Mouse (Mus musculus): ENCODE measurements around the gene Arf1.

The Arf1 gene

GRCm38 (mm10) chr11:59192059-59192386 lies 36.0 kb downstream of the Arf1 start, which contains the start of gene Guk1:
Gene Guk1, minus strand, starts transcription at chr11:59192212.
- DNase-seq (ENCODE audit: low spot score in 2 of 2): no peak

- DNase-seq (ENCODE audit: low spot score in 2 of 2): peak; percentile 91 to 92
Observed at GRCm38 (mm10) chr11:59191231-59192058, 36.6 kb downstream of the Arf1 start.

- no peak for DNase-seq (ENCODE audit: low spot score in 2 of 2)
Observed at GRCm38 (mm10) chr11:59187706-59188105, 40.4 kb downstream of the Arf1 start.

DNA sequence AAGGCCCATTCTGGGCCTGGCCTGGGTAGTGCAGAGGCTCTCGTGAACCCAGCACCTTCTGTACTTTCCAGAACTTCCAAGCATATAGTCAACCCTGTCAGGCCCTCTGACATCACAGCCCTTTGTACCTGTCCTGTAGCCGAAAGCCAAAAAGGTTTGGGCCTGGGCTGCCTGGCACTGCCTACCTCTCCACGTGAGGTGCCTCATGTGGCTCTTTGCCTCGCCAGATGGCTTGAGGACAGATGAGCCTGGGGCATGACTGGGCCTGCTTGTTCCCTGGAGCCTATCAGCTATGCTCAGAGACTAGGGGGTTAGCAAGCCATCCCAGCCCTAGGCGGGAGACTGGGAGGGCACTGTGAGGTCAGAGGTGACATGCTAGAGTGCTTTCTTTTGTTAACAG lies 42.6 kb downstream of the Arf1 start:
- no peak for DNase-seq (ENCODE audit: low spot score in 2 of 2)

DNA sequence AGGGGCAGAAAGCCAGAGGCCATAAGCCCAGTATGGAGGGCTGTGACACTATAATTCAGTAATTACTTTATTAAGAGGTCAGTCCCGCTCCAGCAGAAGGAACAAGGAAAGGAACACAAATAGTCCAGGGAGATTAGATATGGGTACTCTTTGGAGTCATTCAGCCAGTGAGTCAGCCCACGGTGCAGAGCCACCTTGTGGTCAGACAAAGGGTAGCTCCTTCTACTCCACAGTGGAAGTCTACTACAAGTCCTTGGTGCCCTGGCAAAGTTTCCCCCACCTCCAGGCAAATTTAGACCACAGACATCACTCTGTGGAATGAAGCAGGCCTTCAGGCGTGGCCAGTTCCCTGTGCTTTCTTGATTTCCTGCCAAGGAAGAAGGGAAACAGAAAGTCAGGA lies 44.2 kb downstream of the Arf1 start:
- no peak for DNase-seq (ENCODE audit: low spot score in 2 of 2)

GRCm38 (mm10) chr11:59182864-59183331 lies 45.2 kb downstream of the Arf1 start, which contains the start of gene Gjc2:
Gene Gjc2, minus strand, starts transcription at chr11:59183213.
- no peak for DNase-seq (ENCODE audit: low spot score in 2 of 2)

DNA sequence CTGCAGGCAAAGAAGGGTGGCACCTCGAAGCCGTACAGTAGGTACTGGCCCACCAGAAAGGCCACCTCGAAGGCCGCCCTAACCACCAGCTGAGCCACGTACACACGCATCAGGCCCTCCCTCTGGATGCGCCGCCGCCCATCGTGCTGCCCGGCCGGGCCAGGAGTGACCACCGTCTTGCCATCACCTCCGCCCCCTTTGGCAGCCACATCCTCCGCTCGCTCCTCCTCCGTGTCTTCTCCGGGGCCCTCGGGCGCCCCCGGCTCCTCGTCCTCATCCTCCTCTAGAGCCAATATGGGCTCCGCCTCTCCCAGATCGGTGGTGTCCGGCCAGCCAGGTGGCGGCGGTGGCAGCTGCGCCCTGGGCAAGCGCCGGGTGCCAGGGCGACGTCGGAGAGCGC lies 51.1 kb downstream of the Arf1 start:
- no peak for DNase-seq (ENCODE audit: low spot score in 2 of 2)

GRCm38 (mm10) chr11:59176475-59176874 lies 51.6 kb downstream of the Arf1 start:
- no peak for DNase-seq (ENCODE audit: low spot score in 2 of 2)

DNA sequence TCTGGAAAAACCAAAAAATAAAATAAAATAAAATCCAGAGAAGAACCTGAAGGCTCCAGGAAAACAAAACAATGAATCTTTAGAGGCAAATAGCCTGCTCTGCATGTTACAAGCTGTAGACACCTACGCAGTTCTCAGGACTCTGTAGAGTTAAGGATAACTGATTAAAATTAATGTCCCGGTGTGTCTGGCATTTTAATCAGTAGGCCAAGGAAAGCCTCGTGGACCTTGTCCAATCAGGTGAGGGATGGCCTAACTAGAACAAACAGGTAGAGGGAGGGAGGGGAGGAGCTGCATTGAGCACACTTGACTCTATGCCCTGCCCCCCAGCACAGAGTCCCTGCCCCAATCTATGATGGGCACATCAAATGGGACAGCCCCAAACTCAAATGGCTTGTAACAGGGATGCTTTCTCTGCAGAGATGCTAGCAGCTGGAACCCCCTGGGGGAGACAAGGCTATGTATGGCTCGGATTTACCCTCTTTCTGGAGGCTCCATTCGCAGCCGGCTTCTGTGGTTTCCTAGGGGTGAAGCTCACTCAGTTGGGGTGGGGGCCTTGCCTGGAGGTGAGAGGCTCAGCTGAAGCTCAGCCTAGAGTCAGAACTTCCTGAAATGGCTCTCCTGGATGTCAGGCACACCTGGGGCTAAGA lies 53.8 kb downstream of the Arf1 start:
- no peak for DNase-seq (ENCODE audit: low spot score in 2 of 2)

- DNase-seq (ENCODE audit: low spot score in 2 of 2): no peak
Observed at GRCm38 (mm10) chr11:59170549-59170948, 57.5 kb downstream of the Arf1 start.

DNA sequence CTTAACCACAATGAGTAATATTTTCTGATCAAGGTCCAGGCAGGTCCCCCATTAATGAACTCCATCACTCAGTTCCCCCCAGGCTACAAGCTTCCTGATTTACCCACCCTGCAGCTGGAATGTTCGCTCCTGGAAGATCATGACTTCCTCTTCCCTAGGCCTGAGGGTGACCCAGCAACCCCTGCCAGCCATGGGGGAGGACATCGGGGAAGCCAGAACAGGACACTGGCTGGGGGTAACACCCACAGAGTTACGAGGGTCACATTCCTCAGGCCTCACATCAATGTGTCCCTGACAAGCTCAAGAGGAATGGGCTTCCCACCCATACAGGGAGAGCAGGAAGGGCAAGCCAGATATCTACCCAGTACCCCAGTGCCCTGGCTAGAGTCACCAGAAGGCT lies 58.3 kb downstream of the Arf1 start:
- DNase-seq (ENCODE audit: low spot score in 2 of 2): no peak

DNA sequence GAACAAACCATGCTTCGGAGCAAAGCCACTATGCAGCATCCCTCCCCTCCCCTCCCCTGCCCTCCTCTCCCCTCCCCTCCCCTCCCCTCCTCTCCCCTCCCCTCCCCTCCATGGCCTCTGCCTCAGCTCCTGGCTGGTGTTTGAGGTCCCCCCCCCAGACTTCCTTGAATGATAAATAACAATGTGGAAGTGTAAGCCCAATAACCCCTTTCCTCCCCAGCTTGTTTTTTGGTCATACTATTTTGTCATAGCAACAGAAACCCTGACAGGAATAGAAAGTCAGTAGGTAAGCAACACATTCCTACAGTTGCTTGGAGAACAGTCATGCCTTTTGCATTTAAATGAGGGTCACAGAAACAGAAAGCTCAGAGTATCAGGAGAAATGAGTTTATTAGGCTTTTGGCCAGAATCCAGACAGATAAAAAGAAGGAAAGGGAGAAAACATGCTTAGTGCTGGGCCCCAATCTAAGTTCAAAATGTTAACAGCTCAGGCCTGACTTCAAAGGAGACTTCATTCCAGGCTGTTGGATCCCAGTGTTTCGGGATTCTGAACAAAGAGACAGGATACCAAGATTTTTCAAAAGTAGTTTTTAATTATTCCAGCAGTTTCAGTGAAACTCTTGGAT lies 62.3 kb downstream of the Arf1 start:
- no peak for DNase-seq (ENCODE audit: low spot score in 2 of 2)

- no peak for DNase-seq (ENCODE audit: low spot score in 2 of 2)
Observed at GRCm38 (mm10) chr11:59164384-59164783, 63.7 kb downstream of the Arf1 start.

- peak; percentile 99 to 100 for DNase-seq (ENCODE audit: low spot score in 2 of 2)
Observed at GRCm38 (mm10) chr11:59163255-59164236, 64.5 kb downstream of the Arf1 start, which contains the start of gene Iba57. Gene Iba57, minus strand, starts transcription at chr11:59163739.

DNA sequence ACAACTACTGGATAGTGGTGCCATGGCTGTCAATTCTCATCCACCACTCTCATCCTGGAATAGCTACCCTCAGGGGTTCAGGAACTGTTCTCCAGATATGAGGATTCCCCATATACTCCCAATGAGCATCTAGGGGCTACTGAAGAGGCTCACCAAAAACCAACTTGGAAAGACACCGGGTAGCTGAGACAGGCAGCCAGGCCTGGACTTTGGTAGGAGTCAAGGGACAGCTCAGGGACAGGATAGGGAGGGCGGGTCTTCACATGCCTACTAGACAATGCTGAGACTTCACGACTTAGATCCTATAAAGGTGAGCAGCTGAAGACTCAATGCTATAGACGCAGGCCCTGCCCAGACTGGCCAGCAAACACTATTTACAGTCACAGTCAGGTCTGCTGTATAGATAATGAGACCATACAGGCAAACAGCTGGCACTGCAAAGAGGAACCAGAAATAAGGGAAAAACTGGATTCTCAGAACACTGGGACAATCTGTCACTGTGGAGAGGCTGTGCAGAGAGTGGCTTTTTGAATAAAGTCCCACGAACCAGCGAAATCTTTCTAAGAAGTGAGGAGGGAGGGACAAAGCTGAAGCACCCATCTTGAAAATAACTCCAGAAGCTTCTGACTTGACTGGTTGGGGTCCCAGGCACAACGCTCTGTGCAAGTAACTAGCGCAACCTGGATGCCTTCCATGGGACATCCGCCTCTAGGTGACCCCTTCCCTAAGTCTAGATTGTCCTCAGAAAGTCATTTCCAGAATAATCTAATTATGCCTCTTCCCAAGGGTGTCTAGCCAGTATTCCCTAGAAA lies 65.4 kb downstream of the Arf1 start:
- no peak for DNase-seq (ENCODE audit: low spot score in 2 of 2)

All from right cerebral cortex, postnatal 36 days (tissue).